Mouse (Mus musculus): ENCODE data around the gene Slc27a2. TPM values are rescaled to one million over a fixed set of nuclear protein-coding genes. Genes with fewer than 3 reads are reported as not detected.

Slc27a2 gene
- total and polyA plus RNA-seq, 3 experiments: not detected

DNA sequence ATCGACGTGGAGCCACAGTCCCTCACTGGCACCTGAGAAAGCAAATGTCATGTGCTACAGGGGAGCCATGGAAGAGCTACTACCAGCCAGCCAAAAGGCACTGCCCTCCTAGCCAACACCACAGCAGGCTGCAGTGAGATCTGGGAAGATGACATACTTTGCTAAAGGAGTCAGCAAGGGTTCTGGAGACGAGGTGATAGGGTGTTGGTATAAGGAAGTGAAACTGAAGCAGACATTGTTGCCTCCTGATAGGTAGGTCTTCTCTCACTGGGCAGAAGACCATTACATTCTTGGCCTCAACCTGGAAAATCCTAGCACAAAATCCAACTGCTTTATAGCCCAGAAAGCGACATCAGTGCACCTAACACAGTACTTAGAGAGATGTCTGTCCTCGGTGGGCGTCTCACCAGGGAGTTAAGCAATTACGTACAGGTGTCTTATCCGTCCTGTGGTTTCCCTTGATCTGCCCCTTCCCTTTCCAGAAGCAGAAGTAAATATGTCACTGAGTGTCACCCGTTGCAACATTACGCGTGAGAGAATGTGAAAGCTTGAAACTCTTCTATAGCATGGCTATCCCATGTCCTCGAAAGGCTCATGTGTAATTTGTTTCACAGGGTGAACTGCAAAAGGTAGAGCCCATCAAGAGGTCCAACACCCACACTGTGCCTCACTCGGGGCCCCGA is 49.9 kb downstream of the Slc27a2 start (continued):
- TF ChIP-seq TAL1 (IDR thresholded peaks at IDR 0.05; ENCODE audit: low read length) (peak; percentile 50; the same call in 1 of the 2 replicates), NRF1 (IDR thresholded peaks at IDR 0.05; ENCODE audit: insufficient read depth, low read depth, low read length, poor library complexity, severe bottlenecking) (no peak), POLR2A (IDR thresholded peaks at IDR 0.05; ENCODE audit: control insufficient read depth in 1 of 2, insufficient read depth in 1 of 2, low read depth in 1 of 2, low read length in 2 of 2, poor library complexity in 1 of 2) (no peak), MYB (IDR thresholded peaks at IDR 0.05; ENCODE audit: low read depth, low read length) (no peak), MYC (IDR thresholded peaks at IDR 0.05; ENCODE audit: low read depth, low read length) (0 out of 2 replicates have a peak, but pooled peaks have one; percentile 48), ZC3H11A (IDR thresholded peaks at IDR 0.05; ENCODE audit: low read depth, low read length) (no peak), ELF1 (IDR thresholded peaks at IDR 0.05; ENCODE audit: low read depth, low read length) (0 out of 2 replicates have a peak, but pooled peaks have one; percentile 12), ZNF384 (IDR thresholded peaks at IDR 0.05; ENCODE audit: low read depth, low read length) (no peak), GABPA (IDR thresholded peaks at IDR 0.05; ENCODE audit: low read depth, low read length) (no peak), RAD21 (IDR thresholded peaks at IDR 0.05; ENCODE audit: low read depth, low read length) (no peak), CHD1 (IDR thresholded peaks at IDR 0.05; ENCODE audit: low read depth, low read length) (no peak), MAZ (IDR thresholded peaks at IDR 0.05; ENCODE audit: low read depth, low read length) (no peak), CHD2 (IDR thresholded peaks at IDR 0.05; ENCODE audit: low read length) (no peak), NELFE (IDR thresholded peaks at IDR 0.05; ENCODE audit: low read depth, low read length) (no peak), USF2 (IDR thresholded peaks at IDR 0.05; ENCODE audit: borderline replicate concordance in 1 of 2, insufficient read depth in 1 of 2, low read depth in 1 of 2, low read length in 2 of 2) (no peak), RCOR1 (IDR thresholded peaks at IDR 0.05; ENCODE audit: low read depth, low read length) (no peak)

DNA sequence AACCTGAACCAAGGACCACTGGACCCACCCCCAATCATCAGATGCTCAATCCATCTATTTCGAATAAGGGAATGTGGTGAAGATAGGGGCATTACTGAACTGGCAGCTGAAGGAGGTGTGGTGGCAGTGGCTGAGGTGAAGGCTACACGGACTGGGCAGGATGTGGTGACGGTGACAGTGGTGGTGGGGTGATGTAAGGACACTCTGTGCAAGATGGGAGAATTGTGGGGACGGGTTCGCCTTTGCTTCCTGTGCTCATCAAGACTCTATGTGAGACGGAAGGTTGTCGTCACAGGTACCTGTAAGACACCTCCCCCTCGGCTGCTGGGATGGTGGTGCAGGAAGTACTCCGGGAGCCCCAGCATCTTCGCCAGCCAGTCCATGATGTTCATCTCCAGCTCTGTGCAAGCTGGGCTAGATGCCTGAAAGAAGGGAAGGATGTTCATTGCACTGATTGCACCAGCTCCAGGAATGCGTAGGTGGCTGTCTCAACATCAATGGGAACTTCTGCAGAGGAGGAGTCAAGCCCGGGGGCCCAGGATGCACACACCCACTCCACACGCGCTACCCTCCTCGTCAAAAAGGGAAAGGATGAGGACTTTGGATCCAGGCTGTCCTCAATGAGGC is 54.0 kb downstream of the Slc27a2 start:
- H3K79me2 ChIP-seq (ENCODE audit: control insufficient read depth, insufficient read depth, low read length, poor library complexity): no peaks in the 10 kb centered on the region
- H3K27ac ChIP-seq (ENCODE audit: control insufficient read depth, low read depth, low read length): 0 out of 2 replicates have a peak overlapping the region, but pooled peaks have one; percentile 20
- H3K9ac ChIP-seq (ENCODE audit: control insufficient read depth, low read depth, low read length, poor library complexity, severe bottlenecking): no peak overlapping the region
- peaks cover 0 to 14% of the 10 kb centered on the region in 2 experiments; a peak in 2 of 4 replicates for H3K36me3 ChIP-seq (ENCODE audit: control insufficient read depth in 1 of 2, insufficient read depth in 2 of 2, low read length in 2 of 2)
- no peaks in the 10 kb centered on the region for H3K9me3 ChIP-seq (replicated peaks; ENCODE audit: insufficient read depth, low read length)
- peaks cover 11 to 32% of the 10 kb centered on the region in 2 experiments for H3K4me1 ChIP-seq (ENCODE audit: control insufficient read depth in 1 of 2, insufficient read depth in 2 of 2, low read length in 2 of 2)
- H3K27me3 ChIP-seq (ENCODE audit: control insufficient read depth in 1 of 2, insufficient read depth in 2 of 2, low read length in 2 of 2): no peaks in the 10 kb centered on the region
- H3K4me3 ChIP-seq (ENCODE audit: control insufficient read depth in 1 of 2, insufficient read depth in 1 of 2, low read depth in 2 of 2, low read length in 2 of 2): no peak overlapping the region
- TF ChIP-seq EP300 (IDR thresholded peaks at IDR 0.05; ENCODE audit: low read depth in 1 of 2, low read length in 2 of 2) (no peak), MAFK (IDR thresholded peaks at IDR 0.05; ENCODE audit: borderline replicate concordance, low read depth, low read length) (no peak), HCFC1 (IDR thresholded peaks at IDR 0.05; ENCODE audit: low read depth, low read length) (no peak)
- no peak for DNase-seq (ENCODE audit: low read depth, low spot score)
